Mouse (Mus musculus) layer of hippocampus, adult 6 months (tissue): ENCODE results near the gene Ephx4. TPM values are rescaled to one million over a fixed set of nuclear protein-coding genes. Genes with fewer than 3 reads are reported as not detected.

Source experiments
- long read RNA-seq, 2 experiments: library from polyadenylated mRNA; unstranded; transcript quantifications; one replicate each; pipeline ENCODE4 v2.0.0; 2019 to 2020
- polyA plus RNA-seq: library from polyadenylated mRNA; unstranded; fragments of <200 nt; fragmentation: Nextera tagmentation; gene quantifications from 2 replicates; pipeline ENCODE4 v1.2.3, GENCODE M21; 2021

Gene Ephx4
- 78.8 and 89.2 TPM in 2 replicates for polyA plus RNA-seq
- long read RNA-seq, experiment 1, transcript Ephx4-201 (7 exons, 1,279 nt), result major isoform, 58 of 67 reads
- long read RNA-seq, experiment 1, partial matches to known transcripts, result 4 of 67 reads
- long read RNA-seq, experiment 1, other reads (novel, unspliced or antisense), result 5 of 67 reads
- long read RNA-seq, experiment 2, transcript Ephx4-201 (7 exons, 1,279 nt), result major isoform, 90 of 101 reads
- long read RNA-seq, experiment 2, partial matches to known transcripts, result 0 of 101 reads
- long read RNA-seq, experiment 2, other reads (novel, unspliced or antisense), result 11 of 101 reads

GRCm38 (mm10) chr5:107402436-107402835 is at the start of gene Ephx4:
TSS of gene Ephx4 (plus strand) at chr5:107402736.

GRCm38 (mm10) chr5:107431249-107431648 is 28.7 kb downstream of the Ephx4 start, which contains the start of gene Lpcat2b:
TSS of gene Lpcat2b (plus strand) at chr5:107431549.

GRCm38 (mm10) chr5:107437464-107438281 is 35.1 kb downstream of the Ephx4 start, which contains the start of gene Btbd8:
TSS of gene Btbd8 (plus strand) at chr5:107437997.

Other genes starting within 250 kb of the Ephx4 start
- 7.2 and 7.5 TPM in 2 replicates for gene Tgfbr3, start 113.1 kb upstream of the Ephx4 start, polyA plus RNA-seq
- gene Brdt, start 71.6 kb upstream of the Ephx4 start, polyA plus RNA-seq, result 2.7 and 2.9 TPM in 2 replicates
- not detected in 2 replicates for gene Lpcat2b, start 28.8 kb downstream of the Ephx4 start, polyA plus RNA-seq
- gene Btbd8, start 35.3 kb downstream of the Ephx4 start, polyA plus RNA-seq, result 42.0 and 44.6 TPM in 2 replicates
- gene Gm42669, start 104.9 kb downstream of the Ephx4 start, polyA plus RNA-seq, result 0.06 TPM in 2 replicates
- 0.10 and 0.24 TPM in 2 replicates for gene 1700028K03Rik, start 132.0 kb downstream of the Ephx4 start, polyA plus RNA-seq
- 21.7 and 22.4 TPM in 2 replicates for gene Rpap2, start 194.6 kb downstream of the Ephx4 start, polyA plus RNA-seq
- gene Glmn, start 195.2 kb downstream of the Ephx4 start, polyA plus RNA-seq, result 8.9 and 9.1 TPM in 2 replicates